Mouse (Mus musculus) C2C12 (cell line): Measurements from ENCODE around the gene Fscn3.

ENCODE experiments used
- CEBPB ChIP-seq: IDR thresholded peaks from one replicate; pipeline ENCODE4 v1.6.1; 2011; ENCODE audit warnings: low read depth, mild to moderate bottlenecking, control low read depth, moderate library complexity
- CTCF ChIP-seq: IDR thresholded peaks from one replicate; pipeline ENCODE4 v1.5.1; 2011; ENCODE audit not compliant: control insufficient read depth, insufficient read depth, insufficient read length
- USF1 ChIP-seq: IDR thresholded peaks from one replicate; pipeline ENCODE4 v1.6.1; 2011; ENCODE audit warnings: low read depth, mild to moderate bottlenecking, control low read depth, moderate library complexity

DNA sequence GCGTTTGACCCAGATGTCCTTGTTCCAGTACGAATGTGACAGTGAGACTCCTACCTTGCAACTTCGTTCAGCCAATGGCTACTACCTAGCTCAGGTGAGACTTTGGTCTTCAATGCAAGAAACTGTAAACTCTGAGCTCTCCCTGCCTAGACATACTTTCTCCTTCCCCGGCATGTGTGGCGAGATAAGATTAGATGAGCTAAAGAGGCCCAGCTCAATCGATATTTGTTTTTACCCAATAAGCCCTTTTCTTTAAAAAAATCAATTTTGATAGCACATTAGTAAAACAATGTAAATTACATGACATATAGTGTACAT, 3.9 kb downstream of the Fscn3 start:
- TF ChIP-seq CEBPB (no peak), CTCF (no peak), USF1 (no peak)
